Mouse (Mus musculus) forebrain, embryonic 11.5 days (tissue): ENCODE data around the gene Kcnh1. TPM values are rescaled to one million over a fixed set of nuclear protein-coding genes. Genes with fewer than 3 reads are reported as not detected.
A peak's percentile ranks its signal among the peaks of the same experiment; 100 is the strongest.

Source experiments
- ATAC-seq: fragments of 200-750 bp; cut with Nextera tagmentation; replicated peaks from 2 replicates; pipeline ENCODE4 v1.8.0; 2017; ENCODE audit warnings: moderate TSS enrichment; ENCODE audit not compliant: low FRiP score
- DNase-seq: peaks from one replicate; pipeline ENCODE4 v3.0.0-alpha.2; 2017; ENCODE audit warnings: low spot score
- H3K27ac ChIP-seq: fragments of 300-500 bp; sonication (generic); 2 replicates; pipeline ENCODE4 v1.5.1; 2014; ENCODE audit warnings: low read depth, low read length
- H3K27me3 ChIP-seq: fragments of 300-500 bp; sonication (generic); 2 replicates; pipeline ENCODE4 v1.6.1; 2014; ENCODE audit warnings: mild to moderate bottlenecking, low read length, mixed read lengths; ENCODE audit not compliant: control insufficient read depth, insufficient read depth
- H3K36me3 ChIP-seq: fragments of 300-500 bp; sonication (generic); 2 replicates; pipeline ENCODE4 v1.6.1; 2014; ENCODE audit warnings: mild to moderate bottlenecking, low read length, moderate library complexity, mixed read lengths; ENCODE audit not compliant: control insufficient read depth, insufficient read depth
- H3K4me1 ChIP-seq: fragments of 300-500 bp; sonication (generic); replicated peaks from 2 replicates; pipeline ENCODE4 v1.6.1; 2014; ENCODE audit warnings: low read length, mixed read lengths; ENCODE audit not compliant: control insufficient read depth, insufficient read depth
- H3K4me2 ChIP-seq: fragments of 300-500 bp; sonication (generic); 2 replicates; pipeline ENCODE4 v1.6.1; 2014; ENCODE audit warnings: low read depth, mild to moderate bottlenecking, low read length, moderate library complexity, mixed read lengths; ENCODE audit not compliant: severe bottlenecking
- H3K4me3 ChIP-seq: fragments of 300-500 bp; sonication (generic); 2 replicates; pipeline ENCODE4 v1.5.1; 2014; ENCODE audit warnings: low read depth, low read length
- H3K9ac ChIP-seq: fragments of 300-500 bp; sonication (generic); 2 replicates; pipeline ENCODE4 v1.6.1; 2014; ENCODE audit warnings: low read length
- H3K9me3 ChIP-seq: fragments of 300-500 bp; sonication (generic); 2 replicates; pipeline ENCODE4 v1.6.1; 2016; ENCODE audit warnings: low read length, mixed read lengths; ENCODE audit not compliant: control insufficient read depth
- WGBS: fragments of 180-500 bp; shearing (Covaris S2); extraction: QIAGEN DNeasy Blood & Tissue Kit; methylation state at CpG from one replicate; pipeline ENCODE4 v1.1.7; 2014; 5-methylcytosine and 5-hydroxymethylcytosine counted together
- polyA plus RNA-seq: library from polyadenylated mRNA; unstranded; fragments of >200 nt; fragmentation: Nextera tagmentation; extraction: Ambion mirVana; gene quantifications from 2 replicates; pipeline ENCODE4 v1.2.1, GENCODE M21; 2014

Kcnh1 gene
- 0.35 and 0.45 TPM in 2 replicates for polyA plus RNA-seq

- peak; percentile 88 for DNase-seq
- H3K9ac ChIP-seq = peak within 1 kb of the TSS; percentile 50
- H3K27me3 ChIP-seq = peaks cover 16% of the 10 kb centered on the region
- WGBS = under 1% methylated on average over 69 of the region's 73 CpGs
- 0 out of 2 replicates have a peak, but pooled peaks cover 3% of the 10 kb centered on the region for H3K4me1 ChIP-seq
- no peaks in the 10 kb centered on the region for H3K9me3 ChIP-seq
- H3K36me3 ChIP-seq = no peaks in the 10 kb centered on the region
- no peak within 1 kb of the TSS for H3K27ac ChIP-seq
- ATAC-seq = peak; percentile 92
- H3K4me3 ChIP-seq = peak within 1 kb of the TSS; percentile 49
- peak within 1 kb of the TSS; percentile 89 for H3K4me2 ChIP-seq
These were observed at the start of gene Kcnh1 for GRCm38 (mm10) chr1:192190508-192191321. TSS of gene Kcnh1 (plus strand) at chr1:192190774.

DNA sequence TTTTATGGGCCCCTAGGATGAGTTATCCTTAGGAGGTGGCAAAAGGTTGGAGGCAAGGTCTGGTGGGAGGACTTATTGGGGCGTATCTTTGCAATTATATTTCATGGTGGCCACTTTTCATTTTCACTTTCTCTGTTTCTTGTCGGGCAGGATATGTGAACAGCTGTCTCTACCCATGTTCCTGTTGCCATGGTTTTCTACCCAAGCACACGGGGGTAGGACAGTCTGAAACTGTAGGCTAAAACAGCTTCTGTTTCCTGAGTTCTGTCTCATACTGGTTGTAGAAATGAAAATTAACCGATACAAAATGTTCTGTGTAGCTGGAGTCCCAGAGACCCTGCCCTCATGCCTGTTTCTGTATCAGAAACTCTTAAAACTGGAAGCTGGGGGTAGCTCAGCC, 39.4 kb upstream of the Kcnh1 start:
- no peak overlapping the region for H3K4me2 ChIP-seq
- no peak overlapping the region for H3K4me3 ChIP-seq
- WGBS = 85% methylated on average over 4 of the region's 4 CpGs
- no peak overlapping the region for H3K27ac ChIP-seq
- no peaks in the 10 kb centered on the region for H3K27me3 ChIP-seq
- ATAC-seq (no peak), DNase-seq (no peak)
- no peak overlapping the region for H3K9ac ChIP-seq
- no peaks in the 10 kb centered on the region for H3K36me3 ChIP-seq
- no peaks in the 10 kb centered on the region for H3K4me1 ChIP-seq
- no peaks in the 10 kb centered on the region for H3K9me3 ChIP-seq

- Histone ChIP-seq H3K27ac (no peak overlapping the region), H3K36me3 (no peaks in the 10 kb centered on the region), H3K9ac (no peak overlapping the region), H3K4me1 (no peaks in the 10 kb centered on the region), H3K27me3 (no peaks in the 10 kb centered on the region), H3K4me2 (no peak overlapping the region), H3K9me3 (no peaks in the 10 kb centered on the region), H3K4me3 (no peak overlapping the region)
- DNase-seq (no peak), ATAC-seq (no peak)
- 94% methylated on average over 3 of the region's 3 CpGs for WGBS
These were observed 19.1 kb upstream of the Kcnh1 start for GRCm38 (mm10) chr1:192171477-192171876.

- Histone ChIP-seq H3K36me3 (no peaks in the 10 kb centered on the region), H3K27me3 (no peaks in the 10 kb centered on the region), H3K4me3 (no peak overlapping the region), H3K9ac (no peak overlapping the region), H3K4me2 (no peak overlapping the region), H3K9me3 (no peaks in the 10 kb centered on the region), H3K4me1 (no peaks in the 10 kb centered on the region), H3K27ac (no peak overlapping the region)
- ATAC-seq = no peak
- WGBS = 85% methylated on average over 3 of the region's 3 CpGs
- DNase-seq = no peak
These were observed 10.7 kb upstream of the Kcnh1 start for GRCm38 (mm10) chr1:192179877-192180276.

GRCm38 (mm10) chr1:192181696-192182257, 8.8 kb upstream of the Kcnh1 start:
- Histone ChIP-seq H3K27ac (no peak overlapping the region), H3K9ac (no peak overlapping the region), H3K4me3 (no peak overlapping the region), H3K9me3 (no peaks in the 10 kb centered on the region), H3K4me2 (no peak overlapping the region), H3K27me3 (no peaks in the 10 kb centered on the region), H3K36me3 (no peaks in the 10 kb centered on the region), H3K4me1 (no peaks in the 10 kb centered on the region)
- WGBS = 85% methylated on average over 4 of the region's 4 CpGs
- ATAC-seq (no peak), DNase-seq (no peak)

DNA sequence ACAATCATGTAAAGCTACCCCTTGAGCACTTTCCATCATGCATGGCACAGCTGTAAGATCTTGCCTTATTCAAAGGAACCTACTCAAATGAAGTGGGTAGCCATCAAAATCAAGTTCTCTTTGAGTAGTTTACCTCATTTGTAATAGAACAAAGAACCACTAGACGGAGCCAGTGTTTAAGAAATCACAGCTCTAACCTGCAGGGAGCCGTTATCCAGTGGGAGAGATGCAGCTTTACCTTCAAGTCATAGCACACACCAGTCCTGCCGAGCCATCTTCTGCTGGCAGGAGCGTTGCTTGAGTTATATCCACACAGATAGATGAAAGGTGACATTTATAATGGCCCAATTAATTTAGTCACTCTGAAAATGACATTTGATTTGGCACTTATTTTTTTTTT, 1.5 kb upstream of the Kcnh1 start:
- Histone ChIP-seq H3K36me3 (no peaks in the 10 kb centered on the region), H3K4me3 (no peak overlapping the region), H3K27ac (no peak overlapping the region), H3K4me2 (no peak overlapping the region), H3K9ac (no peak overlapping the region), H3K27me3 (peaks cover 16% of the 10 kb centered on the region), H3K9me3 (no peaks in the 10 kb centered on the region), H3K4me1 (0 out of 2 replicates have a peak, but pooled peaks cover 3% of the 10 kb centered on the region)
- no peak for DNase-seq
- 12% methylated on average over 4 of the region's 4 CpGs for WGBS
- no peak for ATAC-seq

DNA sequence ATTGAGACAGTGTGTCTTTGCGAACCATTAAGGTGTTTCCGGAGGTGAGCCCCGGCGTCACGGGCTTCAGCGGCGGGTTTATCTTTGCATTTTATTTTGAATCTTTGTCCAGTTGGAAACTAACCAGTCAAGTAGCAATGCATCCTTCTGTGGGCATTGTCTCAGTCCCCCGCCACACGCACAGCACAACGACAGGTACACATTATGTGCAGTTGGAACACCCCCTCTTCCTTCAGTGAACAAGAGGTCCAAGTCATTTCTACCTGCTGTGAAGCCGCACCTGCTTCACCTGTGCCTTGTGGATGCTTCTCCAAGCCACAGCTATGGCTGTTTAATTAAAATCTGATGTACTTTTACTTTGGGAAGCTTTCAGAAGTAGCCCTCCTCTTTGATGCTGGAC, 803 bp upstream of the Kcnh1 start:
- no peaks in the 10 kb centered on the region for H3K9me3 ChIP-seq
- no peak overlapping the region for H3K4me2 ChIP-seq
- no peaks in the 10 kb centered on the region for H3K36me3 ChIP-seq
- no peak overlapping the region for H3K27ac ChIP-seq
- 83% methylated on average over 11 of the region's 11 CpGs for WGBS
- H3K27me3 ChIP-seq = peaks cover 16% of the 10 kb centered on the region
- 0 out of 2 replicates have a peak, but pooled peaks cover 3% of the 10 kb centered on the region for H3K4me1 ChIP-seq
- no peak overlapping the region for H3K9ac ChIP-seq
- H3K4me3 ChIP-seq = no peak overlapping the region
- no peak for ATAC-seq
- no peak for DNase-seq

GRCm38 (mm10) chr1:192191322-192191639, 707 bp downstream of the Kcnh1 start:
- ATAC-seq (no peak), DNase-seq (peak; percentile 64)
- H3K9me3 ChIP-seq = no peaks in the 10 kb centered on the region
- peak overlapping the region; percentile 89 for H3K4me2 ChIP-seq
- peak overlapping the region; percentile 49 for H3K4me3 ChIP-seq
- WGBS = 4% methylated on average over 13 of the region's 13 CpGs
- H3K27me3 ChIP-seq = peaks cover 16% of the 10 kb centered on the region
- H3K9ac ChIP-seq = no peak overlapping the region
- no peak overlapping the region for H3K27ac ChIP-seq
- 0 out of 2 replicates have a peak, but pooled peaks cover 3% of the 10 kb centered on the region for H3K4me1 ChIP-seq
- H3K36me3 ChIP-seq = no peaks in the 10 kb centered on the region
